Mouse (Mus musculus) embryonic facial prominence, embryonic 10.5 days (tissue): ENCODE data around the gene Cfap206. TPM values are rescaled to one million over a fixed set of nuclear protein-coding genes. Genes with fewer than 3 reads are reported as not detected.

Experiments used
- DNase-seq: peaks from one replicate; pipeline ENCODE4 v3.0.0-alpha.2; 2017; ENCODE audit warnings: low spot score
- H3K27ac ChIP-seq: fragments of 300-500 bp; sonication (generic); replicated peaks from 2 replicates; pipeline ENCODE4 v1.5.1; 2016; ENCODE audit warnings: mild to moderate bottlenecking
- H3K27me3 ChIP-seq: fragments of 300-500 bp; sonication (generic); replicated peaks from 2 replicates; pipeline ENCODE4 v1.6.1; 2016; ENCODE audit warnings: low read depth, mild to moderate bottlenecking; ENCODE audit not compliant: poor library complexity, severe bottlenecking
- H3K36me3 ChIP-seq: fragments of 300-500 bp; sonication (generic); replicated peaks from 2 replicates; pipeline ENCODE4 v1.6.1; 2016; ENCODE audit warnings: mild to moderate bottlenecking, moderate library complexity
- H3K4me1 ChIP-seq: fragments of 300-500 bp; sonication (generic); 2 replicates; pipeline ENCODE4 v1.6.1; 2016
- H3K4me3 ChIP-seq: fragments of 300-500 bp; sonication (generic); 2 replicates; pipeline ENCODE4 v1.5.1; 2016; ENCODE audit warnings: mild to moderate bottlenecking, moderate library complexity
- H3K9me3 ChIP-seq: fragments of 300-500 bp; sonication (generic); 2 replicates; pipeline ENCODE4 v1.6.1; 2016; ENCODE audit warnings: mild to moderate bottlenecking
- WGBS: fragments of 180-500 bp; shearing (Covaris S2); methylation state at CpG from one replicate; pipeline ENCODE4 v1.1.7; 2016; 5-methylcytosine and 5-hydroxymethylcytosine counted together
- polyA plus RNA-seq: library from polyadenylated mRNA; unstranded; fragments of >200 nt; fragmentation: Nextera tagmentation; extraction: Ambion mirVana; gene quantifications from 2 replicates; pipeline ENCODE4 v1.2.1, GENCODE M21; 2016

The Cfap206 gene
- polyA plus RNA-seq, 1 experiment from 2014 or later: 0.42 TPM

DNA sequence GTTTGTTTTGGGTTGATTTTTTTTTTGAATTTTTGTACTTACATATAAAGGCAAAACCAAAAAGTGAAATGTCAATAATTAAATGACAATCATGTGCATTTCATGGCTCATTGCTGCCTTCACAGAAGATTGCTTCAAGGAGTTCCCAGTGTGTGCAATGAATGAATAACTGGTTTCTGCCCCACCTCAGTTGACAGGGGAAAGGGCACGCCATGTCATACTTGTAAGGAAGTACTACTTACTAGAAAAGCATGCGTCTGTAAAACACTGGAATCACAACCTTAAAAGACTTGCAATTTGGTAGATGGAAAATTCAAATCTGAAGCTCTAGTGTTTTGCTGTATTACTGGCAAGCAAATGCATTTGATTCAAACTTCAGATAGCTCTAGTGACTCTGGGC lies 71.0 kb downstream of the Cfap206 start:
- Histone ChIP-seq H3K9me3 (no peaks in the 10 kb centered on the region), H3K27me3 (no peaks in the 10 kb centered on the region), H3K4me3 (no peak overlapping the region), H3K4me1 (no peaks in the 10 kb centered on the region), H3K36me3 (peaks cover 91% of the 10 kb centered on the region), H3K27ac (no peak overlapping the region)
- no peak for DNase-seq
- WGBS: 85% methylated on average over 2 of the region's 2 CpGs

DNA sequence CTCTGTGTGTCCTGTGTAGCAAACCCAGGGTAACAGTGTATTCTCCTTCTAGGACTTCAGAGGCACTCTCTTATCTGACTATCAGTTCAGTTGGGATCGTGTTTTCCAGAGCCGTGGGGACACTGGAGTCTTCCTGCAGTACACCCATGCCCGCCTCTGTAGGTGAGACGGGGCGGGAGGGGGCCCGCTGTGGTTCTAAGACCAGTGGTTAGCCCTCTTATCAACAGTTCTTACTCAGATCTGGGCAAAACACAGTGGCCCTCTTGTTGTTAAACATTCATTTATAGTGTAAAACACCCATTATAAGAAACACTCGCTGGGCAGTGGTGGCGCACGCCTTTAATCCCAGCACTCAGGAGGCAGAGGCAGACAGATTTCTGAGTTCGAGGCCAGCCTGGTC lies 73.9 kb downstream of the Cfap206 start:
- Histone ChIP-seq H3K27me3 (no peaks in the 10 kb centered on the region), H3K27ac (no peak overlapping the region), H3K4me1 (no peaks in the 10 kb centered on the region), H3K9me3 (no peaks in the 10 kb centered on the region), H3K36me3 (peaks cover 83% of the 10 kb centered on the region), H3K4me3 (no peak overlapping the region)
- DNase-seq: no peak
- whole genome bisulfite sequencing: 93% methylated on average over 10 of the region's 10 CpGs

DNA sequence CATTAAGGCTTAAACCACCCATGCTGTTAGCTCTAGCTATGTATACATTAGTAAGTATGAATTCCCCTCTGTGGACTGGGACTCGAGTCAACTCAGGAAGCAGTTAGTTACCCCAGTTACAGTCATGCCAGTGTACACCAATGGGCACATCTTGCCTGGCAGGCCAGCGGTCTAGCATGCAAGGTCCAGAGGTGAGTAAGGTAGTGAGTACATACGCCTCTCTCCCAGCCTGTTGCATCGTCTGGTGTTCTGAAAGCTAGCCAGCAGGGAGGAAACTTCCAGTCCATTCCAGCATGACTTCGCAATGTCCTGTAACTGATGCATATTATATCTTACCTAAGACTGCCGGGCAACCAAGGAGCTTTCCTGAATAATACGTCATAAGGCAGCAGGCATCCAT lies 76.8 kb downstream of the Cfap206 start:
- Histone ChIP-seq H3K27ac (no peak overlapping the region), H3K4me3 (no peak overlapping the region), H3K9me3 (no peaks in the 10 kb centered on the region), H3K27me3 (no peaks in the 10 kb centered on the region), H3K4me1 (no peaks in the 10 kb centered on the region), H3K36me3 (peaks cover 63% of the 10 kb centered on the region)
- DNase-seq: no peak
- 92% methylated on average over 7 of the region's 7 CpGs for WGBS

DNA sequence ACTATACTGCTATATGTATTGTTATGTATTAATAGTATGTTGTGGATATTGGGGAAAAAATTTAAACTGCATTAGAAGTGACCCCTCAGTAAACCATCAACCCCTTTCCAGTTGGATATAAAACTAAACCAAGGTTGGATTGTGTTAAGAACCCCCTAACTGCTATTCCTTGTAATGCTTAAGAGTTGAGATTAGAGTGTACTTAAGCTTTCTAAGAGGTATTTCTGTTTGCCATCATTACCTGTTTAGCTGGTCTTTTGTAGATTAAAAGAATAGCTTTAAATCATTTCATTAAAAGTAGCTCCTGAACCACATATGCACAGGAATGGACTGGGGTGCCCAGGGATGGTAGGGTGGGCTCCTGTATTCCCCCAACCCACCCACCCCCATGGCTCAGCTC lies 85.2 kb downstream of the Cfap206 start:
- H3K4me3 ChIP-seq: no peak overlapping the region
- H3K36me3 ChIP-seq: peaks cover 63% of the 10 kb centered on the region
- H3K4me1 ChIP-seq: no peaks in the 10 kb centered on the region

DNA sequence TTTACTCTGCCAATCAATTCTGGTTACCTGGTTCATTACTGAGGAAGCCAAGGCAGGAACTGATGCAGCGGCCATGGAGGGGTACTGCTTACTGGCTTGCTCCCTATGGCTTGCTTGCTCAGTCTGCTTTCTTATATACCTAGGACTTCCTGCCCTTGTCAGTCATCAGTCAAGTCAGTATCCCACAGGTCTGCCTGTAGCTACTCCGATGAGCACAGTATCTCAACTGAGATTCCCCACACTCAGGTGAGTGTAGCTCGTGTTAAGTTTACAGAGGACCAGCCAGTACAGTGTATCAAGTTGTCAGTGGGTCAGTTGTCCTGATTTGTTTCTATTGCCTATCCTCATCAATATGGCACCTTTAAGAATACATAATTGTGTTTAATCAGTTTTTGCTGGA lies 89.3 kb downstream of the Cfap206 start:
- no peak for DNase-seq
- H3K4me1 ChIP-seq: no peaks in the 10 kb centered on the region
- H3K9me3 ChIP-seq: no peaks in the 10 kb centered on the region
- no peaks in the 10 kb centered on the region for H3K27me3 ChIP-seq
- peaks cover 35% of the 10 kb centered on the region for H3K36me3 ChIP-seq
- no peak overlapping the region for H3K27ac ChIP-seq
- H3K4me3 ChIP-seq: no peak overlapping the region
- 95% methylated on average over 3 of the region's 3 CpGs for WGBS

More for the DNA sequence above, 85.2 kb downstream of the Cfap206 start:
- Histone ChIP-seq H3K9me3 (no peaks in the 10 kb centered on the region), H3K27ac (no peak overlapping the region), H3K27me3 (no peaks in the 10 kb centered on the region)
- no peak for DNase-seq

DNA sequence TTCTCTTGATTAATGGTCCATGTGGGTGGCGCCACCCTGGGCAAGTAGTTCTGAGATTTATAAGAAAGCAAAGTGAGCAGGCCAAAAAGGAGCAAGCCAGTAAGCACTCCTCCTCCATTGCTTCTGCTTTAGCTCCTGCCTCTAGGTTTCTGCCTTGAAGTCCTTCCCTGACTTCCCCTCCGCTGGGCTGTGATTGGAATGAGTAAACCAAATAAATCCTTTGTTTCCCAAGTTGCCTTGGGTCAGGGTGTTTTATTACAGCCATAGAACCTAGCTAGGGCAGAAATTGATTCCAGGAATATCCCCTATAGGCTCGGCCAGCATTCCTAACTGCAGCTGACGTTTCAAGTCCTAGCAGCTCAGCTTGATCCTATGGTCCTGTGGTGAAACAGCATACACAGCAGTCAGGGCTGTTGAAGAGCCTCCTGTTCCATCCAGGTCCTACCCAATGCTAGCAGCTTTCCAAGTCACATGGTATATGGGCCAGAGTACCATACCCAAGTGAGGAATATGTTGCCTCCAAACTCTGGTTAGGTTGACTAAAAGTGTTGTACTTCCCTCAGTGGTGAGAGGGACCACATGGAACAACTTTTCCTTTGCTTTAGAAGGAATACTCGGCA lies 90.2 kb downstream of the Cfap206 start:
- peaks cover 37% of the 10 kb centered on the region for H3K36me3 ChIP-seq
- no peaks in the 10 kb centered on the region for H3K27me3 ChIP-seq
- no peaks in the 10 kb centered on the region for H3K4me1 ChIP-seq
- H3K9me3 ChIP-seq: no peaks in the 10 kb centered on the region
- no peak for DNase-seq
- WGBS: 61% methylated on average over 5 of the region's 5 CpGs
- no peak overlapping the region for H3K27ac ChIP-seq
- H3K4me3 ChIP-seq: no peak overlapping the region

Other genes with a start within 250 kb of the Cfap206 start
- 64.8 and 66.8 TPM in 2 replicates for gene Akirin2, start 179.3 kb downstream of the Cfap206 start, polyA plus RNA-seq
- gene Orc3, start 115.3 kb downstream of the Cfap206 start, polyA plus RNA-seq: 93.8 and 96.6 TPM in 2 replicates
- gene Rars2, start 115.2 kb downstream of the Cfap206 start, polyA plus RNA-seq: 74.5 and 78.1 TPM in 2 replicates
- 52.0 and 56.3 TPM in 2 replicates for gene Slc35a1, start 42.8 kb downstream of the Cfap206 start, polyA plus RNA-seq
- gene Gm136, start 26.1 kb upstream of the Cfap206 start, polyA plus RNA-seq: not detected in 2 replicates
- gene Smim8, start 48.2 kb upstream of the Cfap206 start, polyA plus RNA-seq: 34.8 and 34.9 TPM in 2 replicates
- gene Zfp292, start 152.8 kb upstream of the Cfap206 start, polyA plus RNA-seq: 24.7 and 25.0 TPM in 2 replicates
- gene Cga, start 163.6 kb upstream of the Cfap206 start, polyA plus RNA-seq: 2.4 and 2.8 TPM in 2 replicates